Mouse (Mus musculus): Measurements from ENCODE around the gene Btbd35f12. TPM values are rescaled to one million over a fixed set of nuclear protein-coding genes. Genes with fewer than 3 reads are reported as not detected.

Btbd35f12 gene
- not detected in 2 replicates for total RNA-seq (2023)

DNA sequence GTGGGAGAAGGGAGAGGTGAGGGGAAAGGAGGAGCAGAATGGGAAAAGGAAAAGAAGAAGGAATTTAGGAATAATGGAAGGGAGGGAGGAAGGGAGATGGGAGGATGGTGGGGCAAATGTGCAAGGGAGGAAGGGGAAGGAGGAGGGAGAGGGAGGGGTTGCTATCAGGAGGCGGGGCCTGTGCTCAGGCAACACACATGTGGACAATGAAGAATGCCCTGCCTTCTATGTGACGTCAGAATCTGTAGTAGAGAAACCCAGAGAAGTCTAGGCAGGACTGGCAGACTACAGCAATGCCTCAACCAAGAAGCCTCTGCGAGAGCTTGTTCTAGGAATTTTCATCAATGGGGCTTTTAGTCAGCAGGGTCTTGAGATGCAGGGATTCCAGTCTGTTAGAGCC, at the start of gene Btbd35f12:
Gene Btbd35f12 (plus strand): TSS at position 301 of the 400 bp plus-strand sequence.

Other genes with a start within 250 kb of the Btbd35f12 start
- not detected in 2 replicates for gene Spin2-ps6, start 78.5 kb upstream of the Btbd35f12 start, total RNA-seq (2023)

Measured in neutrophil, adult 65 days (primary cell).